Mouse (Mus musculus) heart, embryonic 16.5 days (tissue): ENCODE data around the gene Dnm3. TPM values are rescaled to one million over a fixed set of nuclear protein-coding genes. Genes with fewer than 3 reads are reported as not detected.

Experiments used
- ATAC-seq: fragments of 200-750 bp; cut with Nextera tagmentation; replicated peaks from 2 replicates; pipeline ENCODE4 v1.8.0; 2017; ENCODE audit warnings: moderate number of reproducible peaks; ENCODE audit not compliant: insufficient read depth, low FRiP score; ENCODE audit errors: extremely low read depth
- H3K27ac ChIP-seq: fragments of 300-500 bp; sonication (generic); 2 replicates; pipeline ENCODE4 v1.5.1; 2014; ENCODE audit warnings: mild to moderate bottlenecking, low read length, control low read depth, moderate library complexity
- H3K27me3 ChIP-seq: fragments of 300-500 bp; sonication (generic); 2 replicates; pipeline ENCODE4 v1.6.1; 2014; ENCODE audit warnings: low read length, mixed read lengths; ENCODE audit not compliant: control insufficient read depth, insufficient read depth
- H3K36me3 ChIP-seq: fragments of 300-500 bp; sonication (generic); 2 replicates; pipeline ENCODE4 v1.6.1; 2014; ENCODE audit not compliant: control insufficient read depth, insufficient read depth
- H3K4me1 ChIP-seq: fragments of 300-500 bp; sonication (generic); 2 replicates; pipeline ENCODE4 v1.6.1; 2014; ENCODE audit warnings: low read length, mixed read lengths; ENCODE audit not compliant: control insufficient read depth, insufficient read depth
- H3K4me2 ChIP-seq: fragments of 300-500 bp; sonication (generic); 2 replicates; pipeline ENCODE4 v1.6.1; 2014; ENCODE audit warnings: low read depth, mild to moderate bottlenecking, control low read depth, low read length
- H3K4me3 ChIP-seq: fragments of 300-500 bp; sonication (generic); 2 replicates; pipeline ENCODE4 v1.5.1; 2014; ENCODE audit warnings: mild to moderate bottlenecking, control low read depth, low read length
- H3K9ac ChIP-seq: fragments of 300-500 bp; sonication (generic); 2 replicates; pipeline ENCODE4 v1.6.1; 2014; ENCODE audit warnings: low read length, control low read depth
- H3K9me3 ChIP-seq: fragments of 300-500 bp; sonication (generic); replicated peaks from 2 replicates; pipeline ENCODE4 v1.6.1; 2016; ENCODE audit warnings: low read length; ENCODE audit not compliant: control insufficient read depth
- WGBS: fragments of 180-500 bp; shearing (Covaris S2); extraction: QIAGEN DNeasy Blood & Tissue Kit; methylation state at CpG from one replicate; pipeline ENCODE4 v1.1.7; 2014; 5-methylcytosine and 5-hydroxymethylcytosine counted together
- polyA plus RNA-seq: library from polyadenylated mRNA; unstranded; fragments of >200 nt; fragmentation: Nextera tagmentation; extraction: Ambion mirVana; gene quantifications from 2 replicates; pipeline ENCODE4 v1.2.1, GENCODE M21; 2015

Gene Dnm3
- polyA plus RNA-seq, 1 experiment from 2014 or later, result 2.0 TPM

- Histone ChIP-seq H3K4me2 (no peak overlapping the region), H3K27ac (no peak overlapping the region), H3K36me3 (no peaks in the 10 kb centered on the region), H3K9ac (no peak overlapping the region), H3K27me3 (no peaks in the 10 kb centered on the region), H3K9me3 (peaks cover 3% of the 10 kb centered on the region; the same call in 1 of the 2 replicates), H3K4me3 (no peak overlapping the region), H3K4me1 (no peaks in the 10 kb centered on the region)
- 62% methylated on average over 8 of the region's 8 CpGs for WGBS
- ATAC-seq, result no peak
Observed at GRCm38 (mm10) chr1:162094523-162095272, 383.1 kb downstream of the Dnm3 start.

GRCm38 (mm10) chr1:162093806-162094522 is 383.9 kb downstream of the Dnm3 start:
- ATAC-seq, result peak; percentile 45; the same call in 1 of the 2 replicates

GRCm38 (mm10) chr1:162092899-162093659 is 384.8 kb downstream of the Dnm3 start:
- Histone ChIP-seq H3K27me3 (no peaks in the 10 kb centered on the region), H3K9ac (no peak overlapping the region), H3K4me1 (no peaks in the 10 kb centered on the region), H3K27ac (no peak overlapping the region), H3K4me3 (no peak overlapping the region), H3K4me2 (no peak overlapping the region), H3K36me3 (no peaks in the 10 kb centered on the region), H3K9me3 (peaks cover 3% of the 10 kb centered on the region; the same call in 1 of the 2 replicates)
- ATAC-seq, result no peak
- 63% methylated on average over 3 of the region's 3 CpGs for WGBS

More at GRCm38 (mm10) chr1:162093806-162094522, 383.9 kb downstream of the Dnm3 start:
- H3K9ac ChIP-seq, result no peak overlapping the region
- WGBS, result 49% methylated on average over 9 of the region's 9 CpGs
- H3K4me1 ChIP-seq, result no peaks in the 10 kb centered on the region
- peaks cover 3% of the 10 kb centered on the region; the same call in 1 of the 2 replicates for H3K9me3 ChIP-seq
- no peaks in the 10 kb centered on the region for H3K27me3 ChIP-seq
- H3K27ac ChIP-seq, result peak overlapping the region; percentile 49
- no peak overlapping the region for H3K4me2 ChIP-seq
- no peak overlapping the region for H3K4me3 ChIP-seq
- no peaks in the 10 kb centered on the region for H3K36me3 ChIP-seq

- no peak for ATAC-seq
- H3K4me1 ChIP-seq, result no peaks in the 10 kb centered on the region
- no peak overlapping the region for H3K9ac ChIP-seq
- no peaks in the 10 kb centered on the region for H3K27me3 ChIP-seq
- H3K36me3 ChIP-seq, result no peaks in the 10 kb centered on the region
- peaks cover 3% of the 10 kb centered on the region; the same call in 1 of the 2 replicates for H3K9me3 ChIP-seq
- WGBS, result 87% methylated on average over 8 of the region's 8 CpGs
- H3K27ac ChIP-seq, result no peak overlapping the region
- no peak overlapping the region for H3K4me2 ChIP-seq
- H3K4me3 ChIP-seq, result no peak overlapping the region
Observed at GRCm38 (mm10) chr1:162092401-162092800, 385.4 kb downstream of the Dnm3 start.

- H3K27ac ChIP-seq, result peak overlapping the region; percentile 31
- WGBS, result 53% methylated on average over 9 of the region's 9 CpGs
- H3K36me3 ChIP-seq, result no peaks in the 10 kb centered on the region
- ATAC-seq, result no peak
- no peak overlapping the region for H3K9ac ChIP-seq
- H3K27me3 ChIP-seq, result no peaks in the 10 kb centered on the region
- H3K4me2 ChIP-seq, result no peak overlapping the region
- no peaks in the 10 kb centered on the region for H3K9me3 ChIP-seq
- no peak overlapping the region for H3K4me3 ChIP-seq
- no peaks in the 10 kb centered on the region for H3K4me1 ChIP-seq
Observed at GRCm38 (mm10) chr1:162083886-162084478, 393.9 kb downstream of the Dnm3 start.

GRCm38 (mm10) chr1:162083354-162083753 is 394.5 kb downstream of the Dnm3 start:
- ATAC-seq, result no peak
- no peaks in the 10 kb centered on the region for H3K9me3 ChIP-seq
- no peaks in the 10 kb centered on the region for H3K4me1 ChIP-seq
- H3K4me2 ChIP-seq, result no peak overlapping the region
- 0 out of 2 replicates have a peak overlapping the region, but pooled peaks have one; percentile 14 for H3K27ac ChIP-seq
- H3K9ac ChIP-seq, result no peak overlapping the region
- no peaks in the 10 kb centered on the region for H3K36me3 ChIP-seq
- no peaks in the 10 kb centered on the region for H3K27me3 ChIP-seq
- no peak overlapping the region for H3K4me3 ChIP-seq
- 51% methylated on average over 2 of the region's 2 CpGs for WGBS

GRCm38 (mm10) chr1:162082711-162083110 is 395.1 kb downstream of the Dnm3 start:
- Histone ChIP-seq H3K36me3 (no peaks in the 10 kb centered on the region), H3K4me2 (no peak overlapping the region), H3K27me3 (no peaks in the 10 kb centered on the region), H3K27ac (peak overlapping the region; percentile 14), H3K9ac (no peak overlapping the region), H3K4me1 (no peaks in the 10 kb centered on the region), H3K4me3 (no peak overlapping the region), H3K9me3 (no peaks in the 10 kb centered on the region)
- 70% methylated on average over 7 of the region's 7 CpGs for WGBS
- ATAC-seq, result no peak

- ATAC-seq, result no peak
- WGBS, result 72% methylated on average over 8 of the region's 8 CpGs
- H3K27ac ChIP-seq, result no peak overlapping the region
Observed at GRCm38 (mm10) chr1:162081693-162082372, 396.0 kb downstream of the Dnm3 start.

More at GRCm38 (mm10) chr1:162081693-162082372, 396.0 kb downstream of the Dnm3 start:
- Histone ChIP-seq H3K4me2 (no peak overlapping the region), H3K36me3 (no peaks in the 10 kb centered on the region), H3K9me3 (no peaks in the 10 kb centered on the region), H3K4me1 (no peaks in the 10 kb centered on the region), H3K9ac (no peak overlapping the region), H3K27me3 (no peaks in the 10 kb centered on the region), H3K4me3 (no peak overlapping the region)
